8 mouse cellular contexts compared by ENCODE assay signal in the genomic region with DNA sequence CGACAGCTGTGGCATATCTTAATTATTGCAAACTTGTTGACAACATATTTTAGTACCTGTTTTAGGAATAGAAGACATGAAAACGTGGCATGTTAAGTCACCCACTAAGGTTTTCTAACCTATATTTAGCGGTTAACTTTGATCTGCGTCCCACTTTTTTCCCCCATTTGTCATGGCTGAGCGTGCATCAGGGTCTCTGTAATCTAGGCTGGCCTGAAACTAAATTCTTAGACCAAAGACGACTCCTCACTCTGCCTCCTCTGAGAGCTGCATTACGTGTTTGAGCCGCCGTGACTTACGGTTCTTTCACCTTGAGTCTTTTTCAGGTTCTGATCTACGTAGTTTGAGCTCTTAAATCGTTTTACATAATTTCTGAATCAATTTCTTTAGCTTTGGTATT. TPM values are rescaled to one million over a fixed set of nuclear protein-coding genes. Genes with fewer than 3 reads are reported as not detected.
A peak's percentile ranks its signal among the peaks of the same experiment; 100 is the strongest.
DNase-seq lines count a peak whose midpoint lies in the region; ATAC-seq and TF ChIP-seq lines count a peak whose summit lies in the region.

No protein-coding gene starts in this region.

- 0 out of 4 replicates have a peak, but pooled peaks of 1 of the 2 experiments have one; percentile 10 for TF ChIP-seq EP300 in MEL (IDR thresholded peaks at IDR 0.05; ENCODE audit: low read depth in 1 of 2, low read length in 2 of 2)

- no peaks in the 10 kb centered on the region for H3K9me3 ChIP-seq in MEL (replicated peaks; ENCODE audit: insufficient read depth, low read length)
- H3K9me3 ChIP-seq in forebrain, embryonic 10.5 days = no peaks in the 10 kb centered on the region
- no peaks in the 10 kb centered on the region for H3K9me3 ChIP-seq in liver, embryonic 11.5 days (ENCODE audit: control insufficient read depth, low read length)
- H3K9me3 ChIP-seq in stomach, embryonic 14.5 days (ENCODE audit: control insufficient read depth, low read depth, low read length) = no peaks in the 10 kb centered on the region

- no peak for DNase-seq in kidney, adult 2 months
- DNase-seq in kidney, adult 8-10 months = no peak
- DNase-seq in MEL (ENCODE audit: low read depth, low spot score) = peak; percentile 65
- no peak for DNase-seq in forebrain, embryonic 10.5 days (ENCODE audit: extremely low spot score, low spot score)
- no peak for DNase-seq in liver, embryonic 11.5 days (ENCODE audit: low spot score)
- no peak for DNase-seq in thymus, adult 18-20 months
- no peak for DNase-seq in ovary, postnatal 36 days (ENCODE audit: low spot score)

- peak overlapping the region; percentile 88 for H3K9ac ChIP-seq in MEL (ENCODE audit: control insufficient read depth, low read depth, low read length, poor library complexity, severe bottlenecking)
- H3K9ac ChIP-seq in liver, embryonic 11.5 days (ENCODE audit: low read depth, low read length) = peak overlapping the region; percentile 66
- H3K9ac ChIP-seq in stomach, embryonic 14.5 days (replicated peaks; ENCODE audit: low read depth, low read length) = peak overlapping the region; percentile 66

- TF ChIP-seq POLR2A in kidney, adult 2 months (IDR thresholded peaks at IDR 0.05; ENCODE audit: low read depth, low read length) = no peak
- no peak for TF ChIP-seq POLR2A in MEL (IDR thresholded peaks at IDR 0.05; ENCODE audit: control insufficient read depth in 1 of 2, insufficient read depth in 1 of 2, low read depth in 1 of 2, low read length in 2 of 2, poor library complexity in 1 of 2)

- H3K27ac ChIP-seq in kidney, adult 2 months (ENCODE audit: insufficient read depth, low read depth, low read length) = peak overlapping the region; percentile 73; the same call in 1 of the 2 replicates
- peak overlapping the region; percentile 47 for H3K27ac ChIP-seq in MEL (ENCODE audit: control insufficient read depth, low read depth, low read length)
- H3K27ac ChIP-seq in forebrain, embryonic 10.5 days = peak overlapping the region; percentile 97
- H3K27ac ChIP-seq in liver, embryonic 11.5 days (ENCODE audit: low read depth, low read length) = no peak overlapping the region
- H3K27ac ChIP-seq in stomach, embryonic 14.5 days (ENCODE audit: low read length) = peak overlapping the region; percentile 66; the same call in 1 of the 2 replicates

- H3K4me2 ChIP-seq in liver, embryonic 11.5 days = peak overlapping the region; percentile 68
- peak overlapping the region; percentile 59 for H3K4me2 ChIP-seq in stomach, embryonic 14.5 days (replicated peaks; ENCODE audit: low read depth, low read length)

- no peak for TF ChIP-seq RAD21 in MEL (IDR thresholded peaks at IDR 0.05; ENCODE audit: low read depth, low read length)

- no peaks in the 10 kb centered on the region for H3K36me3 ChIP-seq in kidney, adult 2 months (ENCODE audit: control insufficient read depth, insufficient read depth, low read length)
- H3K36me3 ChIP-seq in MEL (ENCODE audit: control insufficient read depth in 1 of 2, insufficient read depth in 2 of 2, low read length in 2 of 2) = peaks cover 16 to 19% of the 10 kb centered on the region in 2 experiments
- H3K36me3 ChIP-seq in forebrain, embryonic 10.5 days (replicated peaks) = peaks cover 65% of the 10 kb centered on the region
- H3K36me3 ChIP-seq in liver, embryonic 11.5 days (ENCODE audit: control insufficient read depth, insufficient read depth, low read length) = peaks cover 35% of the 10 kb centered on the region
- H3K36me3 ChIP-seq in stomach, embryonic 14.5 days (ENCODE audit: control insufficient read depth, insufficient read depth, low read length) = peaks cover 39% of the 10 kb centered on the region

- peak; percentile 42 for ATAC-seq in liver, embryonic 11.5 days (replicated peaks; ENCODE audit: low FRiP score)
- ATAC-seq in stomach, embryonic 14.5 days (ENCODE audit: insufficient number of reproducible peaks, insufficient read depth, low FRiP score, low read depth) = no peak

- no peaks in the 10 kb centered on the region for H3K27me3 ChIP-seq in kidney, adult 2 months (replicated peaks; ENCODE audit: control insufficient read depth, insufficient read depth, low read length)
- H3K27me3 ChIP-seq in MEL (ENCODE audit: control insufficient read depth in 1 of 2, insufficient read depth in 2 of 2, low read length in 2 of 2) = no peaks in the 10 kb centered on the region
- H3K27me3 ChIP-seq in forebrain, embryonic 10.5 days (ENCODE audit: poor library complexity, severe bottlenecking) = no peaks in the 10 kb centered on the region
- no peaks in the 10 kb centered on the region for H3K27me3 ChIP-seq in liver, embryonic 11.5 days (replicated peaks; ENCODE audit: control insufficient read depth, insufficient read depth, low read length)
- no peaks in the 10 kb centered on the region for H3K27me3 ChIP-seq in stomach, embryonic 14.5 days (ENCODE audit: control insufficient read depth, insufficient read depth, low read length)

- WGBS in kidney, adult 2 months = 2% methylated on average over 12 of the region's 12 CpGs
- WGBS in forebrain, embryonic 10.5 days = 3% methylated on average over 12 of the region's 12 CpGs
- WGBS in liver, embryonic 11.5 days = 4% methylated on average over 12 of the region's 12 CpGs
- WGBS in stomach, embryonic 14.5 days = 2% methylated on average over 12 of the region's 12 CpGs

- TF ChIP-seq CTCF in kidney, adult 2 months (conservative IDR thresholded peaks at IDR 0.05; ENCODE audit: insufficient read depth, insufficient read length, low read depth, low read length) = no peak
- TF ChIP-seq CTCF in MEL (IDR thresholded peaks at IDR 0.05 in 2 of 3, conservative IDR thresholded peaks at IDR 0.05 in 1 of 3; ENCODE audit: control insufficient read depth in 1 of 3, insufficient read depth in 1 of 3, low read depth in 2 of 3, low read length in 3 of 3, poor library complexity in 1 of 3, severe bottlenecking in 1 of 3) = no peak

- H3K4me3 ChIP-seq in kidney, adult 2 months (ENCODE audit: insufficient read depth, low read depth, low read length) = peak overlapping the region; percentile 92
- peak overlapping the region; percentile 72 to 96 for H3K4me3 ChIP-seq in MEL (ENCODE audit: control insufficient read depth in 1 of 2, insufficient read depth in 1 of 2, low read depth in 2 of 2, low read length in 2 of 2)
- H3K4me3 ChIP-seq in forebrain, embryonic 10.5 days = peak overlapping the region; percentile 85
- H3K4me3 ChIP-seq in liver, embryonic 11.5 days (ENCODE audit: low read depth, low read length) = peak overlapping the region; percentile 96
- H3K4me3 ChIP-seq in stomach, embryonic 14.5 days (ENCODE audit: low read depth, low read length) = peak overlapping the region; percentile 99

- peaks cover 31% of the 10 kb centered on the region for H3K79me2 ChIP-seq in MEL (ENCODE audit: control insufficient read depth, insufficient read depth, low read length, poor library complexity)

- no peaks in the 10 kb centered on the region for H3K4me1 ChIP-seq in kidney, adult 2 months (ENCODE audit: control insufficient read depth, insufficient read depth, low read length)
- H3K4me1 ChIP-seq in MEL (ENCODE audit: control insufficient read depth in 1 of 2, insufficient read depth in 2 of 2, low read length in 2 of 2) = peaks cover 2 to 7% of the 10 kb centered on the region in 2 experiments; a peak in 3 of 4 replicates
- peaks cover 28% of the 10 kb centered on the region for H3K4me1 ChIP-seq in forebrain, embryonic 10.5 days
- peaks cover 15% of the 10 kb centered on the region for H3K4me1 ChIP-seq in liver, embryonic 11.5 days (replicated peaks; ENCODE audit: control insufficient read depth, insufficient read depth, low read length)
- peaks cover 8% of the 10 kb centered on the region; the same call in 1 of the 2 replicates for H3K4me1 ChIP-seq in stomach, embryonic 14.5 days (ENCODE audit: control insufficient read depth, insufficient read depth, low read length)

RNA-seq across cellular contexts. Expression of gene Lias, which starts 0.5 kb away (rescaled TPM):
- 18.6 and 26.1 TPM in 2 replicates for polyA plus RNA-seq in kidney, adult 2 months (2012; rRNA removed)
- 52.4 and 55.3 TPM in 2 replicates for total RNA-seq in MEL (2012; rRNA removed)
- 10 to 100 TPM in 1 of 2 experiments, not detected in 1; 47.1 TPM for polyA plus RNA-seq in MEL (2012; ENCODE audit: insufficient read depth in 1 of 2, insufficient read length in 2 of 2, low read depth in 1 of 2, low replicate concordance in 2 of 2, missing spikeins in 1 of 2)
- 68.9 and 72.5 TPM in 2 replicates for polyA plus RNA-seq in forebrain, embryonic 10.5 days (2016; fragmentation: Nextera tagmentation; extraction: Ambion mirVana)
- 80.2 and 80.8 TPM in 2 replicates for polyA plus RNA-seq in liver, embryonic 11.5 days (2014; fragmentation: Nextera tagmentation; extraction: Ambion mirVana)
- polyA plus RNA-seq in stomach, embryonic 14.5 days (2014; fragmentation: Nextera tagmentation; extraction: Ambion mirVana) = 60.0 and 60.3 TPM in 2 replicates

RNA-seq across cellular contexts. Expression of gene Rpl9, which starts 0.5 kb away (rescaled TPM):
- 220 and 310 TPM in 2 replicates for polyA plus RNA-seq in kidney, adult 2 months (2012; rRNA removed)
- total RNA-seq in MEL (2012; rRNA removed) = 2,063 and 2,181 TPM in 2 replicates
- polyA plus RNA-seq in MEL (2012; ENCODE audit: insufficient read depth in 1 of 2, insufficient read length in 2 of 2, low read depth in 1 of 2, low replicate concordance in 2 of 2, missing spikeins in 1 of 2) = 1,000 to 10,000 TPM in 1 of 2 experiments, not detected in 1; 1,251 TPM
- 993 and 1,007 TPM in 2 replicates for polyA plus RNA-seq in forebrain, embryonic 10.5 days (2016; fragmentation: Nextera tagmentation; extraction: Ambion mirVana)
- polyA plus RNA-seq in liver, embryonic 11.5 days (2014; fragmentation: Nextera tagmentation; extraction: Ambion mirVana) = 1,151 and 1,248 TPM in 2 replicates
- polyA plus RNA-seq in stomach, embryonic 14.5 days (2014; fragmentation: Nextera tagmentation; extraction: Ambion mirVana) = 1,227 and 1,298 TPM in 2 replicates

RNA-seq across cellular contexts. Expression of gene Klb, which starts 43.6 kb away (rescaled TPM):
- 1.5 and 1.8 TPM in 2 replicates for polyA plus RNA-seq in kidney, adult 2 months (2012; rRNA removed)
- total RNA-seq in MEL (2012; rRNA removed) = not detected in 2 replicates
- under 1 TPM in 1 of 2 experiments, not detected in 1; 0.04 TPM for polyA plus RNA-seq in MEL (2012; ENCODE audit: insufficient read depth in 1 of 2, insufficient read length in 2 of 2, low read depth in 1 of 2, low replicate concordance in 2 of 2, missing spikeins in 1 of 2)
- 0.04 and 0.12 TPM in 2 replicates for polyA plus RNA-seq in forebrain, embryonic 10.5 days (2016; fragmentation: Nextera tagmentation; extraction: Ambion mirVana)
- 10.8 and 11.6 TPM in 2 replicates for polyA plus RNA-seq in liver, embryonic 11.5 days (2014; fragmentation: Nextera tagmentation; extraction: Ambion mirVana)
- 0.13 and 0.29 TPM in 2 replicates for polyA plus RNA-seq in stomach, embryonic 14.5 days (2014; fragmentation: Nextera tagmentation; extraction: Ambion mirVana)

RNA-seq across cellular contexts. Expression of gene Ugdh, which starts 44.0 kb away (rescaled TPM):
- 29.6 and 31.2 TPM in 2 replicates for polyA plus RNA-seq in kidney, adult 2 months (2012; rRNA removed)
- total RNA-seq in MEL (2012; rRNA removed) = 9.5 and 10.2 TPM in 2 replicates
- polyA plus RNA-seq in MEL (2012; ENCODE audit: insufficient read depth in 1 of 2, insufficient read length in 2 of 2, low read depth in 1 of 2, low replicate concordance in 2 of 2, missing spikeins in 1 of 2) = 10 to 100 TPM in 1 of 2 experiments, not detected in 1; 31.3 TPM
- polyA plus RNA-seq in forebrain, embryonic 10.5 days (2016; fragmentation: Nextera tagmentation; extraction: Ambion mirVana) = 62.9 and 64.5 TPM in 2 replicates
- polyA plus RNA-seq in liver, embryonic 11.5 days (2014; fragmentation: Nextera tagmentation; extraction: Ambion mirVana) = 48.2 and 49.3 TPM in 2 replicates
- 120 and 134 TPM in 2 replicates for polyA plus RNA-seq in stomach, embryonic 14.5 days (2014; fragmentation: Nextera tagmentation; extraction: Ambion mirVana)

RNA-seq across cellular contexts. Expression of gene Rfc1, which starts 56.3 kb away (rescaled TPM):
- 9.1 and 10.9 TPM in 2 replicates for polyA plus RNA-seq in kidney, adult 2 months (2012; rRNA removed)
- total RNA-seq in MEL (2012; rRNA removed) = 50.2 and 50.6 TPM in 2 replicates
- 1,000 to 10,000 TPM in 1 of 2 experiments, 10 to 100 TPM in 1; 51.5 to 2,723 TPM for polyA plus RNA-seq in MEL (2012; ENCODE audit: insufficient read depth in 1 of 2, insufficient read length in 2 of 2, low read depth in 1 of 2, low replicate concordance in 2 of 2, missing spikeins in 1 of 2)
- polyA plus RNA-seq in forebrain, embryonic 10.5 days (2016; fragmentation: Nextera tagmentation; extraction: Ambion mirVana) = 103 and 110 TPM in 2 replicates
- 82.3 and 83.3 TPM in 2 replicates for polyA plus RNA-seq in liver, embryonic 11.5 days (2014; fragmentation: Nextera tagmentation; extraction: Ambion mirVana)
- 108 and 113 TPM in 2 replicates for polyA plus RNA-seq in stomach, embryonic 14.5 days (2014; fragmentation: Nextera tagmentation; extraction: Ambion mirVana)
